Mouse (Mus musculus): ENCODE measurements around the gene Ak4.

Gene Ak4

DNA sequence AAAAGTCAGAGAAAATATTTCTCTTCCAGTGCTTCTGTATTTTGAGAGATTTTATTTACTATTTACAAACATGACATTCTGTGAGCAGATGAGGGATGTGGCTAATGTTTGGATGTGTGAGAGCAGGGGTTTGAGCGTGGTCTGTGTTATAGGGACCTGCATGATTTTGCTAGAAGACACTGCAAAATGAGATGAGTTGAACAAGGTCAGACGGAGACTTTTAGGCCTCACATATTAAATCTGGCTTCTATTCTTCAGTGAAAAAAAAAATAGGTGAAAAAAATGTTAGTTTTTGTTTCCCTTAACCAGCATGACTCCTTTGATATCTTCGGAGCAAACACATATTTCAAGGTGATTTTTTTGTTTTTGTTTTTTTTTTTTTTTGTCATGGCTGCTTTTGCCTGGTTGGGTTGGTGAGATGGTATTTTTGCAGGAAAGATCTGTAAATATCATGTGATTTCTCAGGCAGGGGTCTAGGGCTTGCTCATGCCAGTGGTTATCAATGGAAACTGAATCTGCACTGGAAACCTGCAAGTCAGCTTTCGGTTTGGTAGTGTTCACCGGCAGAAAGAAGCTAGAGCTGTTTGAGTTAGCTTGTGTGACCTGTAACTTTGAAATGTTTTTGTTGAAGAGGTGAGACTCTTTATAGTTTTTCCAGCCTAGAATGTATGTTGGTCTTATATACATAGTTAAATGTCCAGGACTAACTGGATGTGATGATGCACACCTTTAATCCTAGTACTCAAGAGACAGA, 92.9 kb downstream of the Ak4 start:
- no peak for DNase-seq (ENCODE audit: low read depth)

- no peak for DNase-seq (ENCODE audit: low read depth)
Observed at GRCm38 (mm10) chr4:101513251-101513650, 94.2 kb downstream of the Ak4 start.

- no peak for DNase-seq (ENCODE audit: low read depth)
Observed at GRCm38 (mm10) chr4:101515853-101516252, 96.8 kb downstream of the Ak4 start.

Measured in fibroblast of lung, adult 2 months (primary cell).